8 mouse cellular contexts compared by ENCODE assay signal in the genomic region with DNA sequence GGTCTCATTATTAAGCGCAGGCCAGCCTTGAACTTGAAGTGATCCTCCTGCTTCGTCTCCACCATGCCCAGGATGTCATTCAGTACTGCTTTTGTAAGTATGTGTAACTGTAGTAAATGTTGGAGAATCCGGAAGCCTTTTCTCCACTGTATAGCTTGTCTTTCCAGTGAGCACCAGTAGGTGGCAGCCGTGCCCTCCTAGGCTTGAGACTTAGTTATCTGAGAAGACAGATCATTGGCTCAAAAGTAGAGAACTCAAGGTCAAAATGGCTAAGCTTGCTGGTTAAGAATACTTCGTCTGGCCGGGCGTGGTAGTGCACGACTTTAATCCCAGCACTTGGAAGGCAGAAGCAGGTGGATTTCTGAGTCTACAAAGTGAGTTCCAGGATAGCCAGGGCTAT.
A peak's percentile ranks its signal among the peaks of the same experiment; 100 is the strongest.
DNase-seq lines count a peak whose midpoint lies in the region; ATAC-seq lines count a peak whose summit lies in the region.

No protein-coding gene starts in this region.

- H3K9ac ChIP-seq in kidney, embryonic 14.5 days (ENCODE audit: low read depth, low read length): no peak overlapping the region

- no peak overlapping the region for H3K4me3 ChIP-seq in kidney, embryonic 14.5 days (ENCODE audit: low read length)

- DNase-seq in kidney, adult 11 months: peak; percentile 82
- peak; percentile 80 for DNase-seq in adrenal gland, postnatal 14 days
- peak; percentile 85 for DNase-seq in embryo, embryonic 10.5 days (ENCODE audit: low spot score)
- peak; percentile 63 to 77 for DNase-seq in heart, postnatal 10 days
- peak; percentile 57 to 90 for DNase-seq in layer of hippocampus, postnatal 25 days (ENCODE audit: extremely low spot score in 1 of 2, low spot score in 1 of 2)
- peak; percentile 44 to 64 for DNase-seq in spleen, postnatal 14 days (ENCODE audit: low spot score in 2 of 2)

- ATAC-seq in kidney, embryonic 14.5 days (ENCODE audit: low FRiP score, low TSS enrichment): no peak
- ATAC-seq in megakaryocyte-erythroid progenitor cell, adult 5-6 weeks (replicated peaks; ENCODE audit: low FRiP score, low TSS enrichment, poor library complexity, severe bottlenecking): peak; percentile 87

- intact Hi-C loops in heart, postnatal 10 days (cut with DNase I): loop anchor here (2.0 to 5.0 kb wide), 3 partner anchors 38 to 246 kb away; no protein-coding TSS in a partner anchor

- H3K27me3 ChIP-seq in kidney, embryonic 14.5 days (ENCODE audit: control insufficient read depth, insufficient read depth, low read length): no peaks in the 10 kb centered on the region

- H3K4me1 ChIP-seq in kidney, embryonic 14.5 days (ENCODE audit: control insufficient read depth, insufficient read depth, low read length): 0 out of 2 replicates have a peak, but pooled peaks cover 5% of the 10 kb centered on the region

- 26% methylated on average over 8 of the region's 8 CpGs for WGBS in kidney, embryonic 14.5 days

- no peaks in the 10 kb centered on the region for H3K9me3 ChIP-seq in kidney, embryonic 14.5 days (ENCODE audit: control insufficient read depth, low read length)

- no peak overlapping the region for H3K4me2 ChIP-seq in kidney, embryonic 14.5 days (replicated peaks; ENCODE audit: low read depth, low read length)

- no peaks in the 10 kb centered on the region for H3K36me3 ChIP-seq in kidney, embryonic 14.5 days (ENCODE audit: control insufficient read depth, insufficient read depth, low read length)

- H3K27ac ChIP-seq in kidney, embryonic 14.5 days (ENCODE audit: low read depth, low read length): no peak overlapping the region
